Mouse (Mus musculus): ENCODE results near the gene Aatk.

DNA sequence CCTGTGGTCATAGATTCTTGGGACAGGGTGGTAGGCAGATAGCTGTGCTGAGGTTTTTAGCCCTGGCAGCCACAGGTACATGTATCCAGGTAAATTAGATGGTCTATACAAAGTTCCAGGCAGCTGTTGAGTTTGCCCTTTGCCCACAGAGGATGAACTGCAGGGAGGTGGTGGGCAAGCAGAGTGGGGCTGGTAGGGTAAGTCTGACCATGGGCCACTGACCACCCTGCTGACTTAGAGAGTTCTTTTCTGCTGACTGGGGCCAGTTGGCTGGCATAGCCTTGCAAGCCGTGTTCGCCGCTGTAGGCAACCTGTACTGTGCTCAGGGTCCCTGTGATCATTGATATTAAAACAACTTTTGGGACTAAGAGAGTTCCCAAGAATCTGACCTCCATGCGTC is 68.3 kb downstream of the Aatk start:
- TF ChIP-seq POLR2A (IDR thresholded peaks at IDR 0.05; ENCODE audit: insufficient read depth, low read length) = no peak
- TF ChIP-seq EP300 (IDR thresholded peaks at IDR 0.05; ENCODE audit: insufficient read depth, low read depth, low read length) = no peak
- no peak for TF ChIP-seq CTCF (IDR thresholded peaks at IDR 0.05; ENCODE audit: low read depth, low read length)
